ENCODE assay signal across 19 mouse cellular contexts in the genomic region with DNA sequence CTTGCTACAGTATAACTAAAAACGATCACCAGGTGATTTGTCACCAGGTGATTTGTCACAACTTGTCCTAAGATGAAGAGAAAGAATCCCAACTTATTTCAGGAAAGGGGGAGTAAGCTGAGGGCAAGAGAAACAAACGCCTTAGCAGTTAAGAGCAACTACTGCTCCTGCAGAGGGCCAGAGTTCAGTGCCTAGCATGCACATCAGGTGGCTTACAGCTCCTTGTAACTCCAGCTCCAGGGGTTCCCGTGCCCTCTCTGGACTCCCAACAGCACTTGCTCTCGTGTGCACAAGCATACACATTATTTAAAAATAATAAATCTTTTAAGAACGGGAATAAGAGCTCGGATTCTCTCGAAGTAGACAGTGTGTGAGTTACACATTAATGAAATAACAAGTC.
"Had no signal": no experiment of that assay in that cellular context is flagged by ENCODE, and none has a peak within 500 bp of the region (broad histone marks: within the 10 kb centered on the region; RNA-seq: fewer than 3 reads in every experiment).

No protein-coding gene starts in this region.

- H3K9me3 ChIP-seq: liver, embryonic 13.5 days; midbrain, embryonic 12.5 days; neural tube, embryonic 12.5 days; neural tube, embryonic 15.5 days had no signal

- H3K27ac ChIP-seq: hindbrain, postnatal 0 days; kidney, postnatal 0 days; left cerebral cortex, adult 2 months; liver, embryonic 13.5 days; midbrain, embryonic 12.5 days; neural tube, embryonic 12.5 days; neural tube, embryonic 15.5 days; stomach, postnatal 0 days had no signal

- H3K4me3 ChIP-seq: left cerebral cortex, adult 2 months; liver, embryonic 13.5 days; midbrain, embryonic 12.5 days; neural tube, embryonic 12.5 days; neural tube, embryonic 15.5 days had no signal

- H3K9ac ChIP-seq: liver, embryonic 13.5 days; midbrain, embryonic 12.5 days; neural tube, embryonic 12.5 days; neural tube, embryonic 15.5 days had no signal

- DNase-seq: layer of hippocampus, postnatal 36 days; liver, embryonic 13.5 days; lung, adult 2 months; lung, postnatal 14 days; lung, postnatal 4 days; right cerebral cortex, adult 18-20 months; right cerebral cortex, postnatal 14 days; right cerebral cortex, postnatal 4 days; thymus, adult 18-20 months; thymus, postnatal 36 days had no signal

- ATAC-seq: hindbrain, postnatal 0 days; inflammation-experienced regulatory T-cells, adult 6 months; intestine, embryonic 16.5 days had no signal

- H3K36me3 ChIP-seq: liver, embryonic 13.5 days; midbrain, embryonic 12.5 days; neural tube, embryonic 12.5 days; neural tube, embryonic 15.5 days had no signal

- H3K4me2 ChIP-seq: liver, embryonic 13.5 days; midbrain, embryonic 12.5 days; neural tube, embryonic 12.5 days had no signal
